Mouse (Mus musculus) stomach, embryonic 14.5 days (tissue): ENCODE data around the gene Uspl1. TPM values are rescaled to one million over a fixed set of nuclear protein-coding genes. Genes with fewer than 3 reads are reported as not detected.

ENCODE experiments used
- ATAC-seq: fragments of 200-750 bp; cut with Nextera tagmentation; 2 replicates; pipeline ENCODE4 v1.8.0; 2017; ENCODE audit warnings: low read depth, moderate TSS enrichment; ENCODE audit not compliant: insufficient number of reproducible peaks, insufficient read depth, low FRiP score
- H3K27ac ChIP-seq: fragments of 300-500 bp; sonication (generic); 2 replicates; pipeline ENCODE4 v1.5.1; 2014; ENCODE audit warnings: mild to moderate bottlenecking, low read length, moderate library complexity, mixed read lengths
- H3K27me3 ChIP-seq: fragments of 300-500 bp; sonication (generic); 2 replicates; pipeline ENCODE4 v1.6.1; 2014; ENCODE audit warnings: low read length, control low read depth, mixed read lengths; ENCODE audit not compliant: control insufficient read depth, insufficient read depth
- H3K36me3 ChIP-seq: fragments of 300-500 bp; sonication (generic); 2 replicates; pipeline ENCODE4 v1.6.1; 2014; ENCODE audit warnings: mild to moderate bottlenecking, control low read depth, low read length, moderate library complexity, mixed read lengths; ENCODE audit not compliant: control insufficient read depth, insufficient read depth
- H3K4me1 ChIP-seq: fragments of 300-500 bp; sonication (generic); 2 replicates; pipeline ENCODE4 v1.6.1; 2014; ENCODE audit warnings: low read length, control low read depth, mixed read lengths; ENCODE audit not compliant: control insufficient read depth, insufficient read depth
- H3K4me2 ChIP-seq: fragments of 300-500 bp; sonication (generic); replicated peaks from 2 replicates; pipeline ENCODE4 v1.6.1; 2014; ENCODE audit warnings: low read depth, low read length, control low read depth
- H3K4me3 ChIP-seq: fragments of 300-500 bp; sonication (generic); 2 replicates; pipeline ENCODE4 v1.5.1; 2014; ENCODE audit warnings: low read depth, low read length, control low read depth
- H3K9ac ChIP-seq: fragments of 300-500 bp; sonication (generic); replicated peaks from 2 replicates; pipeline ENCODE4 v1.6.1; 2014; ENCODE audit warnings: low read depth, mild to moderate bottlenecking, control low read depth, low read length, moderate library complexity, mixed read lengths
- H3K9me3 ChIP-seq: fragments of 300-500 bp; sonication (generic); 2 replicates; pipeline ENCODE4 v1.6.1; 2016; ENCODE audit warnings: low read depth, low read length, control low read depth; ENCODE audit not compliant: control insufficient read depth
- WGBS: fragments of 180-500 bp; shearing (Covaris S2); extraction: QIAGEN DNeasy Blood & Tissue Kit; methylation state at CpG from one replicate; pipeline ENCODE4 v1.1.7; 2014; 5-methylcytosine and 5-hydroxymethylcytosine counted together
- polyA plus RNA-seq: library from polyadenylated mRNA; unstranded; fragments of >200 nt; fragmentation: Nextera tagmentation; extraction: Ambion mirVana; gene quantifications from 2 replicates; pipeline ENCODE4 v1.2.1, GENCODE M21; 2014

The Uspl1 gene
- polyA plus RNA-seq, 1 experiment from 2014 or later = 54.4 TPM

DNA sequence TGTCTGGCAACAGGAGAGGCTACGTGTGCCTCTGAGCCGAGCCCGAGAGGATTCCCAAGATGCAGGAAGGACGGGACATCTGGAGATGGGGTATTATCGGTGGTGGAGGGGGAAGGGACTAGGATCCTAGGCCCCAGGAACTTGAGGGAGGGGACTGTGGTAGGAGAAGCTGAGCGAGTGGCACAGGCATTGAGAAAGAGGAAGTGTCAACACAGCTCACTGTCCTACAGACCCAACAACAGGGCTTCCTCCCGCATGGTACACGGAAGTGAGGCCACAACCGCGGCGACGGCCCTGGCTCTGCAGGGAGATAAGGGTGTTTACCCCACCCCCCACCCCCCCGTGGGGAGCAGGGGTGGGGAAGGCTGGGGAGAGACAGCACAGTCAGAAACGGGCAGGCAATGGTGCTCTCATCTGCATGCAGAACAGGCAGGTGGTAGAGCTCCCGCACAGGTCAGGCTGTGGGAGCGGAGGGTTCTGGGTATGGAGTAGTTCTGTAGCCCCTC is 61.9 kb downstream of the Uspl1 start:
- peak; percentile 88 for ATAC-seq
- no peak overlapping the region for H3K9ac ChIP-seq

DNA sequence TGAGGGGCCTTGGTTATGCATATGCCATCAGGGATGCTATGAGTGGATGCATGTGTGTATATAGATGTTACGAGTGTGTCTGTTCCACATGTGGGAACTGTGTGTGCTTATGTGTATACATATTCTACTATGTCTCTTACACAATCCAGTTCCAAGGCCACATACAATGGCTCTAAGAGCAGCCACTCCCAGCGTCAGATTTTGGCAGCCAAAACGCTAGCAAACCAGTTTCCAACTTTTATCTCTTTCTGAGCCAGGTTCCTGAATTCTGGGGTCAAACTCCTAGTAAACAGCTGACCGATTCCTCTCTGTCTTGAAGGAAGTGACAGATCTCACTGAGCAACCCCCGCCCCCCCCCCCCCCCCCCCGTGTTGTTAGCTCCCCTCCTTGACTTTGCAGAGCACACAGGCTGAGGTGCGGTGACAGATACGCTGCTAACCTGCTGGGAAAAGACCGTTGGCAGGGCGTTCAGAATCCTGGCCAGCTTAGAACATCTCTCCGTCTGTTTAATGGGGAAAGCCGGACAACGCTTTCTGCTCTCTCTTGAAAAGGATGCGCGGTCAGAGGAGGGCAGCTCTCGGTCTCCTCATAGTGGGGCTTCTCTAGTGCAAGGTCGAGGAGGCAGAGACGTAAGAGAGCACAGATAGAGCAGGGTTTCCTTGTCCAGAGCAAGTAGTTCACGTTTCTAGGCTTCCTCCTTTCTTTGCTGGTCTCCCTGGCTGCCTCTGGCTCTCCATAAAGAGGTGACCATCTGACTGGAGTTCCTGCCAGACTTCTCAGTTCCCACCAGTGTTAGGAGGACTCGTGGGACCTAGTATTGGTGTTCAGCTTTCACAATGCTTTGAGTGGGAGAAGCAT is 63.1 kb downstream of the Uspl1 start:
- no peaks in the 10 kb centered on the region for H3K27me3 ChIP-seq
- H3K27ac ChIP-seq = 0 out of 2 replicates have a peak overlapping the region, but pooled peaks have one; percentile 27
- WGBS = 26% methylated on average over 18 of the region's 20 CpGs
- no peak for ATAC-seq
- no peaks in the 10 kb centered on the region for H3K9me3 ChIP-seq
- no peak overlapping the region for H3K9ac ChIP-seq
- 0 out of 2 replicates have a peak overlapping the region, but pooled peaks have one; percentile 5 for H3K4me2 ChIP-seq
- H3K4me1 ChIP-seq = peaks cover 21% of the 10 kb centered on the region
- H3K36me3 ChIP-seq = no peaks in the 10 kb centered on the region
- H3K4me3 ChIP-seq = no peak overlapping the region

More for the DNA sequence above, 61.9 kb downstream of the Uspl1 start:
- H3K4me1 ChIP-seq = peaks cover 21% of the 10 kb centered on the region
- H3K9me3 ChIP-seq = peaks cover 4% of the 10 kb centered on the region; the same call in 1 of the 2 replicates
- peak overlapping the region; percentile 44; the same call in 1 of the 2 replicates for H3K27ac ChIP-seq
- H3K27me3 ChIP-seq = no peaks in the 10 kb centered on the region
- H3K4me3 ChIP-seq = peak overlapping the region; percentile 15
- WGBS = 7% methylated on average over 16 of the region's 16 CpGs
- no peaks in the 10 kb centered on the region for H3K36me3 ChIP-seq
- H3K4me2 ChIP-seq = peak overlapping the region; percentile 58

DNA sequence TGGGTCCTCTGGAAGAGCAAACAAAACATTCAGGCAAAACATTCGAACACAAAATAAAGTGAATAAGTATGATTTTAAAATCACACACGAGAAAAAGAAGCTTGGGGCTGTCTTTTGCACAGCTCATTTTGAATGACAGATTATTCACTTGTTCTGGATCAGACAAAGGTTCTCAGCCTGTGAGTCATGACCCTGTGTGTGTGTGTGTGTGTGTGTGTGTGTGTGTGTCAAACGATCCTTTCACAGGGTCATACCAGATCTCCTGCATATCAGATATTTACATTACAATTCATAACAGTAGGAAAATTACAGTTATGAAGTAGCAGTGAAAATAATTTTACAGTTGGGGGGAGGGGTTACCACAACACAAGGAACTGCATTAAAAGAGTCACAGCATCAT is 68.2 kb downstream of the Uspl1 start:
- Histone ChIP-seq H3K4me1 (peaks cover 3% of the 10 kb centered on the region; the same call in 1 of the 2 replicates), H3K9me3 (no peaks in the 10 kb centered on the region), H3K4me2 (no peak overlapping the region), H3K27me3 (no peaks in the 10 kb centered on the region), H3K4me3 (no peak overlapping the region), H3K27ac (no peak overlapping the region), H3K36me3 (no peaks in the 10 kb centered on the region), H3K9ac (no peak overlapping the region)
- WGBS = 76% methylated on average over 3 of the region's 3 CpGs
- ATAC-seq = no peak

DNA sequence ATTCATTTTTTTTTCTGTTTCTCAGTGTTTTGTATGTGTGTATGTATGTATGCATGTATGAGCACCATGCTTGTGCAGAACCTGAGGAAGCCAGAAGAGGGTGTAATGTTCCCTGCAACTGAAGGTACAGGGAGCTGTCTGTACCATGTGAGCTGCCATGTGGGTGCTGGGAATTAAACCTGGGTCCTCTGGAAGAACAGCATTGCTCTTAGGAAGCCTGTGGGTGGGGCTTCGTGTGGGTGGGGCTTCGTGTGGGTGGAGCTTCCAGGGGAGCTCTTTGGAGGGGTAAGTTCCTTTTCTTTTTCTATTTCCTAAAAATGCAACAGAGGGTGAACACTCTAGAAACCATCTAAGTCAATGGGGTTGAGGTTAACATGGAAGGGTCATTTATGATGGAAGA is 69.3 kb downstream of the Uspl1 start:
- Histone ChIP-seq H3K9ac (no peak overlapping the region), H3K4me2 (no peak overlapping the region), H3K27me3 (no peaks in the 10 kb centered on the region), H3K36me3 (no peaks in the 10 kb centered on the region), H3K9me3 (no peaks in the 10 kb centered on the region), H3K4me1 (no peaks in the 10 kb centered on the region), H3K27ac (no peak overlapping the region), H3K4me3 (no peak overlapping the region)
- ATAC-seq = no peak
- 62% methylated on average over 2 of the region's 2 CpGs for WGBS

DNA sequence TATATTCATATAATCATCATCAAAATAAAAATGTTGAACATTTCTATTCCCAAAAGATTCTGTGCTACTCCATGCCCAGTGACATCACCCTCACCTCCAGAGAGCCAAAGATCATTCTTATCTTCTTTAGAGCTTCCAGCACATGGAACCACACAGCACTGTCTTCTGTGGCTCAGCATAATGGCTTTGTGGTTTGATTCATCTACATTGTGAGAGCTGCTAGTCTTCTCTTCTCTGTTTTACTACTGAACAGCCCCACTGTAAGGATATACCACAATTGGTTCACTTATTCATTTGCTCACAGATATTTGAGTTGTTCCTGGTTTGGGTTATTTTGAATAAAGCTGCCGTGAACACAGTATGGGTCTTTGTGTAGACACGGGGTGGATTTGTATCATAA is 71.4 kb downstream of the Uspl1 start:
- no peak for ATAC-seq
- H3K27ac ChIP-seq = no peak overlapping the region
- no peak overlapping the region for H3K9ac ChIP-seq
- H3K9me3 ChIP-seq = no peaks in the 10 kb centered on the region
- H3K4me2 ChIP-seq = no peak overlapping the region
- H3K36me3 ChIP-seq = no peaks in the 10 kb centered on the region
- 86% methylated on average over 2 of the region's 2 CpGs for WGBS
- no peak overlapping the region for H3K4me3 ChIP-seq
- no peaks in the 10 kb centered on the region for H3K27me3 ChIP-seq
- no peaks in the 10 kb centered on the region for H3K4me1 ChIP-seq

DNA sequence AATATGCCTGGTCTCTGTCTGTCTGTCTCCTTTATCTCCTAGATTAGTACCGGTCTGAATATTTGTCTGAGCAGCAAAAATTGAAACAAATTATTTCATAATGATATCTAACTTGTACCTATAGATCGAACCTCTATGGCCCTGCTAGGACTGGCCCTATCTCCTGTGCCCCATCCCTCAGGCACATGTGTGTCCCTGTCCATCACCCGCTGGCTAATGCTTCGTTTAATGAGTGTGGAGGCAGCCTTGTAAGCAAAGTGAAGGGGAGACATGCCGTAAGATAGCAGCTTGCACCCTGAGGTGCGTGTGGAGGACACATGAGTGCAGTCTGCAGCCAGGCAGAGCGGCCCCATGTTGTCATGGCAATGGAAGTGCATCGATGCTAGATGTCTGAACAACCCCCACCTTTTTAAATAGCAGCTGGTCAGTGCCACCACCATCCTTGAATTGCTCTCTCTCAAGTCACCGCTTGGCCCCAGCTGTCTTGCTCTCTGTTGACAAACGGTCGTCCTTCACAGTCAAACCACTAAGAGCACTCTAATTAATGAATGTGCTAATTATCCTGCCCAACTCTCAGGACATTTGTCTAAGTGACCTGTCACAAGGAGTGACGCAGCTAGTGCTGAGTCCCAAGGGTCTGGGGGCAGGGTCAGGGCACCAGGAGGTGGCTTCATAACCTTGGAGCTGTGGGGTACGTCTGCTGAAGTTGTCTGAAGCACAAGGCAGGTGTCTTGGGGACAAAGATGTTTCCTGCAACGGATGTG is 73.5 kb downstream of the Uspl1 start:
- Histone ChIP-seq H3K4me2 (no peak overlapping the region), H3K9ac (no peak overlapping the region)
- ATAC-seq = no peak

DNA sequence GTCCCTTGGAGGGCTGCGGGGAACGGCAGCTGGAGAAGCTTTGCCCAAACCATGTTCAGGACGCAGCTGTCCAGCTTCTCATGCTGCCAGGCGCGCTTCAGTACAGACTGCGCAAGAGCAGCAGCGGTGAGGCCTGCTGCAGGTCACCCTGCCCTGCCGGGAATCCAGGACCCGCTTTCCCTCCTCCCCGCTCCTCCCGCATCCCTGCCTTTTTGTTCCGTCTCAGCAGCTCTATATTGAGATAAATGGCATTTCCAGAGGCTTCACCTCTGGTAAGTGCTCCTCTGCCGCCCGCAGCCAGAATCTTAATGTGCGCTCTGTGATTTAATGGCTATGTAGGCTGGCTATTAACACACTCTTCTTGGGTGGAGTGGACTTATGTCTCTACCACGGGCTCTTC is 74.9 kb downstream of the Uspl1 start:
- Histone ChIP-seq H3K36me3 (no peaks in the 10 kb centered on the region), H3K4me3 (no peak overlapping the region), H3K9ac (no peak overlapping the region), H3K4me2 (peak overlapping the region; percentile 33), H3K9me3 (no peaks in the 10 kb centered on the region), H3K27me3 (no peaks in the 10 kb centered on the region), H3K27ac (0 out of 2 replicates have a peak overlapping the region, but pooled peaks have one; percentile 10), H3K4me1 (no peaks in the 10 kb centered on the region)
- no peak; the same call in 1 of the 2 replicates for ATAC-seq
- 18% methylated on average over 16 of the region's 16 CpGs for WGBS

More for the DNA sequence above, 73.5 kb downstream of the Uspl1 start:
- H3K36me3 ChIP-seq = no peaks in the 10 kb centered on the region
- H3K27me3 ChIP-seq = no peaks in the 10 kb centered on the region
- no peak overlapping the region; the same call in 1 of the 2 replicates for H3K27ac ChIP-seq
- no peaks in the 10 kb centered on the region for H3K9me3 ChIP-seq
- no peaks in the 10 kb centered on the region for H3K4me1 ChIP-seq
- H3K4me3 ChIP-seq = no peak overlapping the region
- 50% methylated on average over 14 of the region's 14 CpGs for WGBS

DNA sequence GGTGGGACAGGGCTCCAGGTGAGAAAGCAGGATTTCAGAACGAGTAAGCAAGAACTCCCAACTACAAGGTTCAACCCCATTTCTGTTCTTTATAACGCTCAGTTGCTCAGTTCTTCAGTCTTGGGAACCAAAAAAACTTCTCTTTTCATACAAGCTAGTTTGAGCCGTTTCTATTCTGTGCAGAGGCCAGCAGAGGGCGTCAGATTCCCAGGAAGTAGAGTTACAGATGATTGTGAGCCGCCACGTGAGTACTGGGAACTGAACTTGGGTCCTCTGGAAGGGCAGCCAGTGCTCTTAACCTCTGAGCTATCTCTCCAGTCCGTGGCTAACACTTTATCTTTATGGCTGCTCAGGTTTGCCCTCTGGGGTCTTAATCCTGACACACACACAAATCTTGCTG is 77.3 kb downstream of the Uspl1 start:
- ATAC-seq = no peak
- no peaks in the 10 kb centered on the region for H3K36me3 ChIP-seq
- H3K4me1 ChIP-seq = no peaks in the 10 kb centered on the region
- H3K9me3 ChIP-seq = no peaks in the 10 kb centered on the region
- H3K27ac ChIP-seq = no peak overlapping the region
- H3K4me3 ChIP-seq = no peak overlapping the region
- H3K9ac ChIP-seq = no peak overlapping the region
- H3K4me2 ChIP-seq = no peak overlapping the region
- WGBS = 76% methylated on average over 7 of the region's 7 CpGs
- no peaks in the 10 kb centered on the region for H3K27me3 ChIP-seq
